ENCODE assay signal across 30 mouse cellular contexts in genomic region chr13:95348476-95348875, GRCm38 (mm10). TPM values are rescaled to one million over a fixed set of nuclear protein-coding genes. Genes with fewer than 3 reads are reported as not detected.
DNase-seq lines count a peak whose midpoint lies in the region; ATAC-seq and TF ChIP-seq lines count a peak whose summit lies in the region.
"Had no signal": no experiment of that assay in that cellular context is flagged by ENCODE, and none has a peak within 500 bp of the region (broad histone marks: within the 10 kb centered on the region; RNA-seq: fewer than 3 reads in every experiment).

No protein-coding gene starts in this region.

- no peak overlapping the region for H3K27ac ChIP-seq in cerebellum, adult 2 months (ENCODE audit: insufficient read depth, low read length)
- H3K27ac ChIP-seq in forebrain, embryonic 14.5 days (ENCODE audit: low read depth, low read length), result no peak overlapping the region
- H3K27ac ChIP-seq in forebrain, embryonic 13.5 days, result no peak overlapping the region
- H3K27ac ChIP-seq: hindbrain, embryonic 14.5 days; kidney, embryonic 15.5 days; left cerebral cortex, adult 2 months; liver, embryonic 14.5 days; macrophage; midbrain, embryonic 13.5 days; neural tube, embryonic 13.5 days; stomach, postnatal 0 days had no signal

- no peaks in the 10 kb centered on the region for H3K9me3 ChIP-seq in forebrain, embryonic 14.5 days (replicated peaks; ENCODE audit: control insufficient read depth, low read length)
- H3K9me3 ChIP-seq in forebrain, embryonic 13.5 days (replicated peaks), result no peaks in the 10 kb centered on the region
- H3K9me3 ChIP-seq: kidney, embryonic 15.5 days; midbrain, embryonic 13.5 days; neural tube, embryonic 13.5 days had no signal

- H3K36me3 ChIP-seq in forebrain, embryonic 14.5 days (ENCODE audit: control insufficient read depth, insufficient read depth, low read length), result peaks cover 34% of the 10 kb centered on the region
- peaks cover 41% of the 10 kb centered on the region for H3K36me3 ChIP-seq in forebrain, embryonic 13.5 days (ENCODE audit: poor library complexity, severe bottlenecking)

- no peak for ATAC-seq in forebrain, embryonic 14.5 days
- ATAC-seq in forebrain, embryonic 13.5 days, result no peak
- ATAC-seq: inflammation-experienced regulatory T-cells, adult 6 months; midbrain, embryonic 13.5 days had no signal

- no peak for TF ChIP-seq POLR2A in cerebellum, adult 2 months (IDR thresholded peaks at IDR 0.05; ENCODE audit: borderline replicate concordance, insufficient read depth, low read length)

- H3K9ac ChIP-seq in forebrain, embryonic 14.5 days (ENCODE audit: low read length), result no peak overlapping the region
- H3K9ac ChIP-seq in forebrain, embryonic 13.5 days, result no peak overlapping the region
- H3K9ac ChIP-seq: hindbrain, embryonic 14.5 days; kidney, embryonic 15.5 days; liver, embryonic 14.5 days; midbrain, embryonic 13.5 days; neural tube, embryonic 13.5 days had no signal

- H3K27me3 ChIP-seq in cerebellum, adult 2 months (ENCODE audit: control insufficient read depth, insufficient read depth, low read length), result no peaks in the 10 kb centered on the region
- H3K27me3 ChIP-seq in forebrain, embryonic 14.5 days (replicated peaks; ENCODE audit: control insufficient read depth, insufficient read depth, low read length), result no peaks in the 10 kb centered on the region
- H3K27me3 ChIP-seq in forebrain, embryonic 13.5 days, result no peaks in the 10 kb centered on the region
- H3K27me3 ChIP-seq: kidney, embryonic 15.5 days; midbrain, embryonic 13.5 days; neural tube, embryonic 13.5 days had no signal

- DNase-seq in cerebellum, adult 2 months, result peak; percentile 28 to 55
- no peak for DNase-seq in cerebellum, postnatal 4 days (ENCODE audit: low spot score in 2 of 2)
- peak; percentile 28 for DNase-seq in forebrain, embryonic 14.5 days (ENCODE audit: low spot score)
- DNase-seq in brain, adult 2 months (ENCODE audit: low read depth, low spot score), result peak; percentile 71
- peak; percentile 35 for DNase-seq in telencephalon, adult 2 months (ENCODE audit: low read depth, low spot score)
- no peak for DNase-seq in left cerebral cortex, adult 18-20 months (ENCODE audit: low spot score in 2 of 2)
- DNase-seq: adrenal gland, postnatal 25 days; gastrocnemius, postnatal 36 days; heart, adult 18-20 months; heart, postnatal 4 days; kidney, adult 18-20 months; kidney, postnatal 25 days; liver; lung, adult 2 months; lung, postnatal 10 days; right cerebral cortex, postnatal 4 days; thymus, adult 2 months; thymus, postnatal 36 days had no signal

- H3K4me2 ChIP-seq in forebrain, embryonic 14.5 days (ENCODE audit: low read length), result no peak overlapping the region
- no peak overlapping the region for H3K4me2 ChIP-seq in forebrain, embryonic 13.5 days
- H3K4me2 ChIP-seq: heart, embryonic 11.5 days; hindbrain, embryonic 14.5 days; kidney, embryonic 15.5 days; midbrain, embryonic 13.5 days; neural tube, embryonic 13.5 days had no signal

- H3K4me3 ChIP-seq in cerebellum, adult 2 months (replicated peaks; ENCODE audit: insufficient read depth, low read depth, low read length), result no peak overlapping the region
- H3K4me3 ChIP-seq in forebrain, embryonic 14.5 days (ENCODE audit: low read depth, low read length), result no peak overlapping the region
- no peak overlapping the region for H3K4me3 ChIP-seq in forebrain, embryonic 13.5 days
- H3K4me3 ChIP-seq: erythroblast, embryonic 14.5 days; kidney, embryonic 15.5 days; left cerebral cortex, adult 2 months; midbrain, embryonic 13.5 days; neural tube, embryonic 13.5 days had no signal

- TF ChIP-seq CTCF in cerebellum, adult 2 months (IDR thresholded peaks at IDR 0.05; ENCODE audit: borderline replicate concordance, insufficient read depth, low read depth, low read length), result no peak

- 46% methylated on average over 3 of the region's 3 CpGs for WGBS in cerebellum, adult 2 months
- WGBS in forebrain, embryonic 14.5 days, result 88% methylated on average over 3 of the region's 3 CpGs
- 88% methylated on average over 3 of the region's 3 CpGs for WGBS in forebrain, embryonic 13.5 days

- peaks cover 6% of the 10 kb centered on the region for H3K4me1 ChIP-seq in cerebellum, adult 2 months (ENCODE audit: control insufficient read depth, insufficient read depth, low read length)
- no peaks in the 10 kb centered on the region for H3K4me1 ChIP-seq in forebrain, embryonic 14.5 days (ENCODE audit: control insufficient read depth, insufficient read depth, low read length)
- H3K4me1 ChIP-seq in forebrain, embryonic 13.5 days, result no peaks in the 10 kb centered on the region
- H3K4me1 ChIP-seq: kidney, embryonic 15.5 days; neural tube, embryonic 13.5 days had no signal

RNA-seq across cellular contexts. Expression of gene Zbed3, which starts 25.1 kb away (rescaled TPM):
- 15.6 and 17.4 TPM in 2 replicates for polyA plus RNA-seq in cerebellum, adult 2 months (2012; rRNA removed)
- 35.5 and 38.9 TPM in 2 replicates for polyA plus RNA-seq in forebrain, embryonic 14.5 days (2014; fragmentation: Nextera tagmentation; extraction: Ambion mirVana)
- 49.7 and 53.6 TPM in 2 replicates for polyA plus RNA-seq in forebrain, embryonic 13.5 days (2015; fragmentation: Nextera tagmentation; extraction: Ambion mirVana)
- total RNA-seq in left cerebral cortex, adult 18-20 months (2021), result 10 to 100 TPM; 12.7 to 14.5 TPM

RNA-seq across cellular contexts. Expression of gene Aggf1, which starts 26.7 kb away (rescaled TPM):
- 39.9 and 40.5 TPM in 2 replicates for polyA plus RNA-seq in cerebellum, adult 2 months (2012; rRNA removed)
- polyA plus RNA-seq in forebrain, embryonic 14.5 days (2014; fragmentation: Nextera tagmentation; extraction: Ambion mirVana), result 38.0 and 40.3 TPM in 2 replicates
- polyA plus RNA-seq in forebrain, embryonic 13.5 days (2015; fragmentation: Nextera tagmentation; extraction: Ambion mirVana), result 41.7 and 42.0 TPM in 2 replicates
- 10 to 100 TPM; 51.5 to 56.0 TPM for total RNA-seq in left cerebral cortex, adult 18-20 months (2021)

Comparison
In these comparisons a context has a peak if more than half of its experiments do, and no peak if none do; other contexts are left out.
1. DNase-seq: peak in cerebellum, adult 2 months (2 of 2), forebrain, embryonic 14.5 days (single experiment), brain, adult 2 months (single experiment) and telencephalon, adult 2 months (single experiment); none in cerebellum, postnatal 4 days (0 of 2) and left cerebral cortex, adult 18-20 months (0 of 2).